Mouse (Mus musculus) heart, postnatal 36 days (tissue): Measurements from ENCODE around the gene Ttll3. TPM values are rescaled to one million over a fixed set of nuclear protein-coding genes. Genes with fewer than 3 reads are reported as not detected.
A peak's percentile ranks its signal among the peaks of the same experiment; 100 is the strongest.

ENCODE experiments used
- DNase-seq, 2 experiments: peaks; one replicate each; pipeline ENCODE4 v3.0.0; 2021 to 2022
- intact Hi-C: fragments of 180-260 bp; cut with DNase I; formaldehyde crosslinking; loops from one replicate; pipeline ENCODE4 v1.15.1; 2025
- total RNA-seq, 2 experiments: library from RNA; stranded (reverse); gene quantifications; 2 replicates each; pipeline ENCODE4 v1.2.3; 2021

Ttll3 gene
- total RNA-seq = 1 to 10 TPM in 1 of 2 experiments, under 1 TPM in 1; 0.67 to 1.5 TPM

DNA sequence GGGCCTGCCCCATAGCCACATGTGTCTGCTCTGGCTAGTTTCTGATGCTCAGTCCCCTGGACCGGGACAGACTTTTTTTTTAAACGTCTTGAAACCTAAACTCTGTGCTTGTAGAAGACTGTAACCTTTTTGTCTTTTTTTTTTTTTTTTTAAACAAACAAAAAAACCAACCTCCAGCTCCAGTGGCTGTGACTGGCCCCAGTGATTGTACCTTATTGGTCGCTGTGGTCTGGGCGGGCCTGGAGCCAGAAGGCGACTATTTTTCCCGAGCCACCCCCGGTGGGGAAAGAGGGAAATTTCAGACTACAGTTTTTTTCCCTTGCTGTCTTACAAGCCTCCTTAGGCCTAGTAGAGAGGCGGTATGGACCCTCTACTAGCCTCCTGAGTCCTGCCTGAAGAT lies at the start of gene Ttll3:
Gene Ttll3, plus strand, starts transcription at position 301 of the 400 bp plus-strand sequence.
- intact Hi-C loops = no loop called here
- DNase-seq = no peak

DNA sequence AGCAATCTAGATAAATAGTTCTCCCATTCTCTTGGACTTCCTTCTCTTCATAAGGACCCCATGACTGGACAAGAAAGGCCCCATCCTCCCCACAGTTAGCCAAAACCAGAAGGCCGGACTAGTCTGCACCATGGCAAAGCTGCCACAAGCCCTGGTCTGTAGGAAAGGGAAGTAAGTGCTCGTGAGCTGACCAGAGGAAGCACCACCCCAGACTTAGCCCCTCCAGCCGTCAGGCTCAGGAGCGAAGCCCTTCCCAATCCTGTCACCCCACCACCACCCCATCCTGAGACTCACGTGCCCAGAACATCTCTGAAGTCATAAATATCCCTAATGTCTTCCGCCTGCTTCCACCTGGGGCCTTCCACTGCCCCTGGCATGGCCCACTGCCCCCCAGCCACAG lies 47.5 kb upstream of the Ttll3 start:
- intact Hi-C loops = no loop called here
- no peak for DNase-seq

- DNase-seq = no peak
- intact Hi-C loops = no loop called here
Observed at GRCm38 (mm10) chr6:113342297-113342696, 46.8 kb upstream of the Ttll3 start.

GRCm38 (mm10) chr6:113343177-113344092 lies 45.6 kb upstream of the Ttll3 start, which contains the start of gene Camk1:
Camk1 (minus strand) TSS chr6:113343984.
- intact Hi-C loops = loop anchor here (1.0 kb wide), 1 partner anchor 34 kb away; the partner anchor contains the start of gene Tada3
- DNase-seq = peak; percentile 84 to 86

DNA sequence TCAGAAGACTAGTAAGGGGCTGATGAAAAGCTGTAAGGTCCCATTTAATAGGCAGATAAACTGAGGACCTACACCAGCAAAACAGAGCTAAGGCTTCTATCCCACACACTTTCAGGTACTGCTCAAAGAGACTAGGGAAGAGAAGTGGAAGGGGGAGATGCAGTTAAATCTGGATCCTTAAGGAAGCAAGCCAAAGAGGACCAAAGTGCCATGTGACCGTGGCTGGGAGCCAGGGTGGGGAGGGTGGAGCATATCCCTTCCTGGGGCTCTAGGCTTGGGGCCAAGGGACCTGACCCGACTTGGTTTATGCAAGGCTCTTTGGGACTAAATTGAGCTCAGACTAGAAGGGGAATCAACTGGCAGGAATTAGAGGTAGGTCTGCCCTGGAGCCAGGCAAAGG lies 44.7 kb upstream of the Ttll3 start:
- DNase-seq = peak; percentile 83 to 84
- intact Hi-C loops = no loop called here

GRCm38 (mm10) chr6:113346897-113347296 lies 42.2 kb upstream of the Ttll3 start:
- intact Hi-C loops = no loop called here
- no peak for DNase-seq

DNA sequence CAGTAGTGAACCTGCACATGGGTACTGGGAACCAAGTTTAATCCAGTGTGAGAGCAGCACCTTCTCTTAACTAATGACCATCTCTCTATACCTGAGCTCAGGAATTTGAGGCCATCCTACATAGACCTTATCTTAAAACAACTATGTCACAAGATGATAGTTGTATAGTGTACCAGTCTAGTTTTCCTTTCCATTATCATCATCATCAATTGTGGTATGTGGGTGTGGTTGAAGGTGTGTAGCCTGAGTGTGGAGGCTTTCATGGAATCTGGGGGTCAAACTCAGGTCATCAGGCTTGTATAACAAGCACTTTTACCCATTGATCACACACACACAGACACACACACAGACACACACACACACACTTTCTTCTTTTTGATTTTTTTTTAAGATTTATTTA lies 38.5 kb upstream of the Ttll3 start:
- DNase-seq = no peak
- intact Hi-C loops = no loop called here

- no peak for DNase-seq
- intact Hi-C loops = no loop called here
Observed at GRCm38 (mm10) chr6:113351161-113351560, 37.9 kb upstream of the Ttll3 start.

- intact Hi-C loops = no loop called here
- no peak for DNase-seq
Observed at GRCm38 (mm10) chr6:113351653-113352052, 37.4 kb upstream of the Ttll3 start.

DNA sequence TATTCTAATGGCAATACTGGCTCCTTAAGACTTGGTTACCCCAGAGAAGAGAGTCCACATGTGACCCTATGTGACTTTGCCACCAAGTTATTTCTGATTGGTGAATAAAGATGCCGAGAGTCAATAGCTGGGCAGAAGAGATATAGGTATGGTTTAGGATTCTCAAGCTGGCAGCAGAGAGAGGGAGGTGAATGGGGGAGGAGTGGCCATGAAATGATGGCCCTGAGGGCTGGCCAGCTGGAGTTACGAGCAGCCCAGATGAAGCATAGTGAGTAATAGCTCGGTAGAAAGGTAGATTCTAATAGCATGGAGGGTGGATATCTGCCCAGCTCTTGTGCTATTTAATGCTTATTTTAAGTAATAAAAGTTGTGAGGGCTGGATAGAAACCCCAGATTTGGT lies 36.2 kb upstream of the Ttll3 start:
- DNase-seq = no peak
- intact Hi-C loops = no loop called here

- intact Hi-C loops = no loop called here
- DNase-seq = no peak
Observed at GRCm38 (mm10) chr6:113353696-113354095, 35.4 kb upstream of the Ttll3 start.

DNA sequence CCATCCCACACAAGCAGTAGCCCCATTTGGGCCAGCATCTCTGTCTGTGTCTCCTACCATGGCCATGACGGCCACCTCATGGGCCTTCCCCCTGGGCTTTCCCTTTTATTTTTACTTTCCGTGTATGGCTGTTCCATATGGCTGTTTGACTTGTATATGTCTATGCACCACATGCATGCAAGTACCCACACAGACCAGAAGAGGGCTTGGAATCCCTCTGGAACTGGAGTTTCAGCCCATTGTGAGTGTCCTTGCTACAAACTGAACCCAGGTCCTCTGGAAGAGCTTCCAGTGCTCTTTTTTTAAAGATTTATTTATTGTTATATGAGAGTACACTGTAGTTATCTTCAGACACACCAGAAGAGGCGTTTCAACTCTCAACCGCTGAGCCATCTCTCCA lies 27.6 kb upstream of the Ttll3 start:
- intact Hi-C loops = no loop called here
- no peak for DNase-seq

DNA sequence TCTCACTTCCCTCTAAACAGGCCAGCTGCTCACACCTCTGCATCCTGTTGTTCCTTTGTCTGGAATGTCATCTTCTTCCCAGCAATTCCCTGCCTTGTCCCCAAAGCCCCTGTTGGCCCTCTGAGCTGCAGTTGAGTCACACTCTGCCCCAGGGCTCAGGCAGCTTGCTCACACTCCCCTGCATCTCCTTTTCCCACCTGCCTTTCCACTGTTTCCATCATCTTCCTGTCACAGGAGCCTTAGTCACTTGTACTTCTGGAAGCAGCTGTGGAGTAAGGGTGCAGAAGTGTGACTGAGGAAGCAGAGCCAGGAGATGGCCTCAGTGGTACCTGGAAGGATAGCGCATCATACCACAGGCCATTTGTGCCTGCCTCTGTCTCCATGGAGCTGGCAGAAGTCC lies 26.8 kb upstream of the Ttll3 start:
- intact Hi-C loops = no loop called here

DNA sequence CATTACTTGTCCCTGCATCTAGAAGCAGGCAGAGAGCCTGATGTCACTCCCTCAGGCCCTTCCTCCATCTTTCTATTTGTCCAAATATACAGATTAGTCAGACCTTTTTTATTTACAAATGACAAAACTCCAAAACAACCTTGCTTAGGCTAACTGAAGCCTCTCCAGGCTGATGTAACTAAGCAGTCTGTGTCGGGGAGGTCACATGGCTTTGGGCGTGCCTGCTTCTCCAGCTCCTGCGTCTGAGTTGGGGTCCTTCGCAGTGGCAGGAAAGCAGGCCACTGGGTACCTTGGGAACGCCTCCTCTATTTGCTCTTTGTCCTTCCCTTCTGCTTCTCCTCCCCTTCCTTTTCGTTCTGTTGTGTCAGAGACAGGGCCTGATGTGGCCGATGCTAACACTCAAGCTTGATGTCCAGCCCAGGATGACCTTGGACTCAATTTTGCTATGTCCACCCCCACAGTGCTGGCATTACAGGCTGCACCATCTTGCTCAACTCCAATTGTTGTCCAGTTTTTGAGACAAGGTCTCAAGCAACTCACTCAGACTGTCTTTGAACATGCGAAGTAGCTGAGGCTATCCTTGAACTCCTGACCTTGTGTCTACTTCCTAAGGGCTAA lies 24.4 kb upstream of the Ttll3 start:
- intact Hi-C loops = no loop called here
- no peak for DNase-seq

More for the DNA sequence above, 26.8 kb upstream of the Ttll3 start:
- DNase-seq = no peak

- intact Hi-C loops = no loop called here
- no peak for DNase-seq
Observed at GRCm38 (mm10) chr6:113366639-113367038, 22.4 kb upstream of the Ttll3 start.

DNA sequence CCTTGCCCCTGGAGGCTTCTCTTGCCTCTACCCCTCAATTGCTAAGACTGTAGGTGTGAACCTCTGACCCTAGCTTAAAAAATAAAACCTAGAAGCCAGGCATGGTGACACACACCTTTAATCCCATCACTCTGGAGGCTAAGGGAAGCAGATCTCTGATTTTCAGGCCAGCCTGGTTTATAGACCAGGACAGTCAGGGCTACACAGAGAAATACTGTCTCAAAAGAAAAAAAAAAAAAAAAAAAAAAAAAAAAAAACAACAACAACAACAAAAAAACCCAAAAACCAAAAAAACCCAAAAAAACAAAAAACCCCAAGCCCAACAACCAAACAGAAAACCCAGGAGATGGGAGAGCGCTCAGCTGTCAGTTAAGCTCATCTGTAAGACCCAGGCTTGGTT lies 21.5 kb upstream of the Ttll3 start:
- intact Hi-C loops = no loop called here

GRCm38 (mm10) chr6:113368124-113368523 lies 20.9 kb upstream of the Ttll3 start:
- intact Hi-C loops = no loop called here

More for the DNA sequence above, 21.5 kb upstream of the Ttll3 start:
- no peak for DNase-seq

DNA sequence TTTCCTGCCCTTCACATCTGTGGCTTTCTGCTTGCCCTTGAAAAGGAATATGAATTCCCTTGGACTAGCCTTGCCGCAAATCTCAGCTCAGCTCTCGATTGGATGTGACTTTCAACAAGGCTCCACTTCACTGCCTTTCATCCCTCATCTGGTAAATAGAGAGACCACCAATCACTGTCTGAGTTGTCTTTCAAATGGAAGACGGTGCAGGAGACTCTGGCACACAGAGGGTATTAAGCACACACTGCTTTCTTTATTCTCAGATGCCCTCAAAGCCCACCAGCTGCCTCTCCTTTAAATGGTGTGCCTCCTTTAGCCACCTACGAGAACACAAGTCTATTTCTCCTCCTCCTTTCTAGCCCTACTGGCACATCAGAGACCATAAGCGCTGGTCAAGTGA lies 20.5 kb upstream of the Ttll3 start:
- intact Hi-C loops = no loop called here
- no peak for DNase-seq

More at GRCm38 (mm10) chr6:113368124-113368523, 20.9 kb upstream of the Ttll3 start:
- no peak for DNase-seq

GRCm38 (mm10) chr6:113370194-113370929 lies 18.7 kb upstream of the Ttll3 start:
- no peak for DNase-seq
- intact Hi-C loops = no loop called here

GRCm38 (mm10) chr6:113373491-113373890 lies 15.6 kb upstream of the Ttll3 start:
- no peak for DNase-seq
- intact Hi-C loops = no loop called here

- no peak for DNase-seq
Observed at GRCm38 (mm10) chr6:113377172-113377495, 11.9 kb upstream of the Ttll3 start.

More at GRCm38 (mm10) chr6:113377172-113377495, 11.9 kb upstream of the Ttll3 start:
- intact Hi-C loops = loop anchor here (1.0 to 5.0 kb wide), 5 partner anchors 34 to 330 kb away; partner anchors contain the start of genes Brpf1, Camk1, Ogg1 and Thumpd3
